Mouse (Mus musculus): ENCODE data around the gene Fam241a.

Fam241a gene

DNA sequence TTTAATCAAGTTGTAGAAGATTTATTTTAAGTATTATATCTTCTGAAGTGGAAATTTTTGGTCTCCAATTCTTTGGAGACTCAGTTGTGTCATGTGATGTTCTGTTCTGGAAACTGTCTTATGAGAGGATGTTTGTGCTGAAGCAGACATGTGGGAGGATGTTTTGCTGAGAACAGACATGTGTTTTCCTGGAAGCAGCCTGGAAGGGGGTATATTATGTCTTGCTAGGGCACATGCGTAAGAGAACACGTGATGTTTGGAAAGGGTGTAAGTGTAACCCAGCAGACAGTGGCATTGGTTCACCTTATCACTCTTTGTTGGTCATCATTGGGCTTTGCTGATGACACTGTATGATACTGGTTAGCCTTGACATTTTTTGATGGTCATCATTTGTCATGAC lies 20.6 kb downstream of the Fam241a start:
- no peak for DNase-seq (ENCODE audit: low read depth, low spot score)

- DNase-seq (ENCODE audit: low read depth, low spot score) = no peak
These were observed 21.1 kb downstream of the Fam241a start for GRCm38 (mm10) chr3:127875059-127875458.

- DNase-seq (ENCODE audit: low read depth, low spot score) = peak; percentile 56
These were observed 21.8 kb downstream of the Fam241a start for GRCm38 (mm10) chr3:127874254-127874883.

- no peak for DNase-seq (ENCODE audit: low read depth, low spot score)
These were observed 24.5 kb downstream of the Fam241a start for GRCm38 (mm10) chr3:127871575-127871974.

DNA sequence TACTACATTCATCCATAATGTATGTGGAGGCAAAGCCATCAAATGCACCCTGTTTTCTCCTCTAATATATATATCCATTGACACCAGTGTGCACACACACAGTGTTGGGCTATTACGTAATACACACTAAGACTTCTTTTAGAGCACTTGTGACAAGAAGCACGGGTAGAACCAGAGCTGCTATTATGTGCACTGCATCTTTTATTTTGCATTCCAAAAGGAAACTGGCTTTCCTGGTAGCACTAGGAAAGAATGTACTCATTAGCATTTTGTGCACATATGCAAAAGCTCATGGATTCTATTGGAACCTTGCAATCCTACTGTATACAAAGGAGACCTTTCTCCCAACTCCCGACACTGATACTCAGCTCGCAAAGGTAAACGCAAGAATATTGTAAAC lies 27.2 kb downstream of the Fam241a start:
- DNase-seq (ENCODE audit: low read depth, low spot score) = no peak

- no peak for DNase-seq (ENCODE audit: low read depth, low spot score)
These were observed 27.9 kb downstream of the Fam241a start for GRCm38 (mm10) chr3:127868046-127868758.

DNA sequence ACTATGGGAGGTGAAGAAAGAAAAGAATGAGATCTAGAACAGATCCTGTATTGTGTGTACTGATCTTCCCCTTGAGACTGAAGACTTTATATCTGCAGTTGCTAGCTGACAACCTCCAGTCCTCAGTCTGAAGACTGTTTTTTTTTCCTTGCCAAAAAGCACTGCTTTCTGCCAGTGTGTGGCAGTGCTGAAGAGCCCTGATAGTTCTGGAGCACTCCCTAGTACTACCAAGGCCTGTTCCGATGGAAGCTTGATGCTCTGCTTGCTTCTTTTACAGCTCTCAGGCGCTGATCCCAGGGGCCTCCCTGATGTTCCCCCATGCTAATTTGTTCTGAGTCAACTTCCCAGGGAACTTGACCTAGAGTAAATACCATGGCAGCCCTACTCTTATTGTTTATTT lies 31.9 kb downstream of the Fam241a start:
- DNase-seq (ENCODE audit: low read depth, low spot score) = no peak

GRCm38 (mm10) chr3:127863571-127863970 lies 32.6 kb downstream of the Fam241a start:
- DNase-seq (ENCODE audit: low read depth, low spot score) = no peak

- DNase-seq (ENCODE audit: low read depth, low spot score) = no peak
These were observed 33.6 kb downstream of the Fam241a start for GRCm38 (mm10) chr3:127862479-127862878.

- DNase-seq (ENCODE audit: low read depth, low spot score) = no peak
These were observed 34.8 kb downstream of the Fam241a start for GRCm38 (mm10) chr3:127861340-127861739.

GRCm38 (mm10) chr3:127853431-127854206 lies 42.5 kb downstream of the Fam241a start:
- peak; percentile 83 for DNase-seq (ENCODE audit: low read depth, low spot score)

GRCm38 (mm10) chr3:127852722-127853121 lies 43.4 kb downstream of the Fam241a start:
- DNase-seq (ENCODE audit: low read depth, low spot score) = no peak

DNA sequence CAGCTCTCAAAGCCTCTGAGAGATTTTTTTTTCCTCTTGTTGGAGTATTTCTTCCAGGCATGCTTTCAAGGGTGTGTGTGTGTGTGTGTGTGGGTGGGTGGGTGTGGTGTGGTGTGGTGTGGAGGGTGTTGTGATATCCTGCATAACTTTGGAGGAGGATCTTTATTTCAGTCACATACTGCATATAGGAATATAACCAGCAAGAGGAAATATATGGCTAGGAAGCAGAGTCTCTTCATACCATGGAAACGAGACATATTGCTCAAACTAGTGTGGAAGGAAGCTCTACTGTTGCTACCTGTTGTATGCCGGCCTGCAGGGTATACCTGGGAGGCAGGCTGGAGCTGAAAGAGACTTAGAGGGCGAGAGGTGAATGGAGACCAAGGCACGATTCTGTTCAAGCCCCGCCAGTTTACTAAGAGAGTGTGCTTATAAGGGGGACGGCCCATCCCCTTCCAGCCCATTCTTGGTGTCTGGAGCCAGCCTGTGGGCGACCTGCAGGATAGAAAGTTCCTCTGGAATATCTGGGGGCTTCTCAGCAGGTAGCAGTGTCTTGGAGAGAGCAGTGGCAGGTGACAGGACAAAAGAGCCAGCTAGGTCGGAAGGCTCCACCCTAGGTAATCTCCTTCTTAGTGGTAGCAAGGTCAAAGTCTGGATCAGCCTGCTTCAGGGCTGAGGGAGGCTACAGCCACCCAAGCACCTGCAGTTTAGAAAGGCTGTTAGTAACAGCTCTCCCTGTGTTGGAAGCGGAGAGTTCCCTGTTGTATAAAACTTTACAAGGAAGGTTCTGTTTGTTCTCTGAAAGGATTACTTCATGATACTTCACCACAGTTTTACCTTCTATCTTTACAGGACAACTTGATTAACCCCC lies 45.1 kb downstream of the Fam241a start:
- no peak for DNase-seq (ENCODE audit: low read depth, low spot score)

DNA sequence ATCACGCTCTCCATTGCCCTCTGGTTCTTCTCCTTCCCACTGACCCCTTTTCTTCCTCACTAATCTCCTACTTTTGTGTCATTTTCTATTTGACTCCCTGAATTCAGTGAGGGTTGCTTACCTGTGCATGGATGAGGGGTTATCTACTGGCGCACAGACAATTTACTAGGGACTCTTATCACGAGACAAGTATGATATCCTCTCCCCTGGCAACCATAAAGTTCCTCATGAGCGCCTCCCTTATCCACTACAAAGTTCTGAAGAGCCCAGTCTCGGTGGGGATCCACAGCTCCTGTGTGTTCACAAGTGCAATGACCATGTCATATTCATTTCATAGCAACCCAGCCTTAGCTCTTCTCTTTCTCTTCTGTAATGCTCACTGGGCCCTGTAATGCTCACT lies 46.2 kb downstream of the Fam241a start:
- DNase-seq (ENCODE audit: low read depth, low spot score) = no peak

DNA sequence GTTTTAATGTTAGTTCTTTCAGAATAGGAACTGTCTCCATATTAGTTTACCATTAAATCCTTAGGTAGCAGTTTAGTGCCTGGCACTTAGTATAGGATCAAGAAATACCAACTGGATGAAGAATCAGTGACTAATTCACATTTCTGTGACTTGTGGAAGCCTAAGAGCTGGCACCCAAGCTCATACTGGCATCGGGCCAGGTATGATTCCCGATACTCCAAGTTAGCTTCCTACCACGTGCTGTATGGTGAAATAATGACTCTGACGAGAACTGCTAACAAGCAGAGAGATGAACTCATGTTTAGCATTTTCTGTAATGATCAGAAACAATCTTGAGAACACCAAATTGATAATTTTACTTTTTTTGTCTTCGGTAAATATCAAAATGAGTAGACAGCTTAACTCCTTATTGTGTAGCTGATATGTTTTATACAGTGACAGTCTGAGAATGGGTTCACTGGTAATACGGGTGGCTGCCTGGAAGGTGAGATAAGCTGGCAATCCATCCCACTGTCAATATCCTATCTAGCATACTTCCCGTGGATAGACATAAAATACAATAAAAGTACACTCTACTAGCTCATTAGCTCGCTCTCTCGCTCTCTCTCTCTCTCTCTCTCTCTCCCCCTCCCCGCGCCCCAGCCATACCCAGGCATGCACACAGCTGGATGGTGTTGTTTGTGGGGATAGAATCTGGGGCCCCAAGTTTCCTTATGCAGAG lies 47.9 kb downstream of the Fam241a start:
- peak; percentile 87 for DNase-seq (ENCODE audit: low read depth, low spot score)

DNA sequence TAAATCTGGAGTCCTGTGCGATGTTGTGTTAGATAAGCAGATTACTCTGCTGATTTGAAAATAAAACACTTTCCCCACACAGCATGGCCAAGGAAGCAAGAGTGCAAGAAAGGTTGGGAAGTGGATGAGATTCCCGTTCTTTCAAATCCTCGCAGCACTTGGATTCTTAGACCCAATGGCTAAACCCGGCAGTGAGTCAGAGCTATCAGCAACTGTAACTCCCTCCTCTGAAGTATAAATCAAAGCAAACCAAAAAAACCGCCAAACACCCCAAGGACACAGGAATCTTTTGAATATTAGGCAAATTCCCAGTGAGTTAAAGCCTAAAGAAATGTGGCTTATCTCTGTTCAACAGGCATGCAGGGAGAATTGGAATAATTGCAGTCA lies 52.2 kb downstream of the Fam241a start:
- peak; percentile 39 for DNase-seq (ENCODE audit: low read depth, low spot score)

DNA sequence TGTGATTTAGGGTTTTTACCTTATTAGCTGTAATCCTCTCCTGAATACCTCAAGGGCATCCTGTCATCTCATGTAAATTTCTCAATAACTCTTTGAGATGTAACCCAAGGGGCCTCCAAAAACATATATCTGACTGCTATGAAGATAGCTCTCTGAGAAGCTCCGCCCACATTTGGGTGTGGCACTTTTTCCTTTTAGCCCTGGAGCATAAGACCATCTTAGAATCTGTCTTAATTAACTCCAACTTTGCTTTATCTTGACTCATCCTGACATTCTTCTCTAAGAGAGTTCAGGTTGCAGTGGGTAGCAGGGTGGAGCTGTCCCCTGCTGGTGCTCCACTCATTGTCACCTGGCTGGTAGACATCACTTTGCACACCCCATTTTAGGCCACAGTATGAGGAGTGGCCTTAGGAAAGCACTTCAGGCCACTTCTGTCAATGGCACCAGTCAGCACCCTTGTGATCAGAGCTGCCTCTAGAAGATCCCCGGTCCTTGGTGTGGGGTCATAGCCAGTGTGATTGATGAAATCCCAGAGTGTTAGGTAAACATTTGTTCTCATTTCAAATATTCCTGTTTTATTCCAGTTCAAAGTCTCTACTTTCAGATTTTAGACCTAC lies 52.7 kb downstream of the Fam241a start:
- no peak for DNase-seq (ENCODE audit: low read depth, low spot score)

- no peak for DNase-seq (ENCODE audit: low read depth, low spot score)
These were observed 54.2 kb downstream of the Fam241a start for GRCm38 (mm10) chr3:127841926-127842325.

DNA sequence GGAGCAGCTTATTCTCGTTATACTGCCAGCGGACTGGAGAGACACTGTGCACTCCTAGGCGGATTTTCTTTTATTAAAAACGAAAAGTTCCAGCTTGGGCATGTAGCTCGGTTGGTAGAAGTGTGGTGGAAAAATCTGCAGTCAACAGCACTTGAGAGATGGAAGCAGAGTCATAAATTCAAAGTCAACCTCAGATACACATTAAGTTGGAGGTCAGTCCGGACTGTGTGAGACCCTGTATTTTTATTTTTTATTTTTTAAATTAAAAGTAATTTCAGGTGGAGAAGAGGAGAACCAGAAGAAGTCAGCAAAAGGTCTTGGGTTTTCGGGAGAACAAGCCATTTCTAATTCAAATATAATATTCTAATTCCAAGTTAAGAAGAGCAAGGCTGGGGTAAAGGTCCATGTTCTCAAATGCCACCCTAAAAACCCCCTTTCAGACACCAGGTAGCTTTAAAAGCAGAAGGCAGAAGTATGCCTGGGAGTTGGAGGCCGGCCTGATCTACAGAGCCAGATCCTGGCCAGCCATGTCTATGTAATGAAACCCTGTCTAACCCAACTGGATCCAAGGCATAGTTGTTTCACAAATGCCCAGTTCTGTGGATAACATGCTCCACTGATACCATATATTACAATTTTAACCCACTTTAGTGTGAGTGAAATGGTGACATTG lies 58.0 kb downstream of the Fam241a start:
- no peak for DNase-seq (ENCODE audit: low read depth, low spot score)

Measured in 3T3-L1 (cell line).